17 mouse cellular contexts compared by ENCODE assay signal in genomic region chr5:101702636-101703035, GRCm38 (mm10). TPM values are rescaled to one million over a fixed set of nuclear protein-coding genes. Genes with fewer than 3 reads are reported as not detected.
A peak's percentile ranks its signal among the peaks of the same experiment; 100 is the strongest.
DNase-seq lines count a peak whose midpoint lies in the region; ATAC-seq and TF ChIP-seq lines count a peak whose summit lies in the region.
"Had no signal": no experiment of that assay in that cellular context is flagged by ENCODE, and none has a peak within 500 bp of the region (broad histone marks: within the 10 kb centered on the region; RNA-seq: fewer than 3 reads in every experiment).

No protein-coding gene starts in this region.

- H3K4me2 ChIP-seq in midbrain, embryonic 16.5 days (ENCODE audit: low read length): no peak overlapping the region
- H3K4me2 ChIP-seq: embryonic facial prominence, embryonic 12.5 days; forebrain, embryonic 13.5 days; forebrain, embryonic 15.5 days had no signal

- no peak for TF ChIP-seq CTCF in cerebellum, adult 2 months (IDR thresholded peaks at IDR 0.05; ENCODE audit: borderline replicate concordance, insufficient read depth, low read depth, low read length)
- no peak for TF ChIP-seq CTCF in testis, adult 2 months (IDR thresholded peaks at IDR 0.05; ENCODE audit: control insufficient read depth, insufficient read depth, insufficient replicate concordance, low read depth, low read length)

- peak; percentile 31 to 59 for DNase-seq in cerebellum, postnatal 14 days
- DNase-seq in cerebellum, adult 2 months: no peak
- DNase-seq in testis, postnatal 14 days (ENCODE audit: low spot score): no peak
- DNase-seq: adrenal gland, postnatal 10 days; adrenal gland, postnatal 25 days; cerebellum, adult 11 months; cerebellum, adult 18-20 months; cerebellum, adult 9-11 months had no signal

- no peak overlapping the region for H3K27ac ChIP-seq in cerebellum, adult 2 months (ENCODE audit: insufficient read depth, low read length)
- no peak overlapping the region for H3K27ac ChIP-seq in testis, adult 2 months (ENCODE audit: control insufficient read depth, insufficient read depth, low read depth, low read length)
- H3K27ac ChIP-seq in midbrain, embryonic 16.5 days (ENCODE audit: low read length): no peak overlapping the region
- H3K27ac ChIP-seq: embryonic facial prominence, embryonic 10.5 days; embryonic facial prominence, embryonic 12.5 days; forebrain, embryonic 13.5 days; forebrain, embryonic 15.5 days had no signal

- WGBS in cerebellum, adult 2 months: 52% methylated on average over 11 of the region's 11 CpGs
- 86% methylated on average over 11 of the region's 11 CpGs for WGBS in midbrain, embryonic 16.5 days

- TF ChIP-seq POLR2A in cerebellum, adult 2 months (IDR thresholded peaks at IDR 0.05; ENCODE audit: borderline replicate concordance, insufficient read depth, low read length): no peak
- no peak for TF ChIP-seq POLR2A in testis, adult 2 months (IDR thresholded peaks at IDR 0.05; ENCODE audit: control insufficient read depth, low read depth, low read length)

- ATAC-seq in midbrain, embryonic 16.5 days: no peak
- ATAC-seq: forebrain, embryonic 13.5 days; forebrain, embryonic 15.5 days; forebrain, postnatal 0 days had no signal

- no peaks in the 10 kb centered on the region for H3K27me3 ChIP-seq in cerebellum, adult 2 months (ENCODE audit: control insufficient read depth, insufficient read depth, low read length)
- no peaks in the 10 kb centered on the region for H3K27me3 ChIP-seq in testis, adult 2 months (ENCODE audit: control insufficient read depth, insufficient read depth, low read length)
- no peaks in the 10 kb centered on the region for H3K27me3 ChIP-seq in midbrain, embryonic 16.5 days (ENCODE audit: control insufficient read depth, insufficient read depth, low read depth, low read length)
- H3K27me3 ChIP-seq: forebrain, embryonic 13.5 days; forebrain, embryonic 15.5 days had no signal

- H3K4me1 ChIP-seq in cerebellum, adult 2 months (ENCODE audit: control insufficient read depth, insufficient read depth, low read length): no peaks in the 10 kb centered on the region
- peaks cover 11% of the 10 kb centered on the region for H3K4me1 ChIP-seq in testis, adult 2 months (ENCODE audit: control insufficient read depth, insufficient read depth, low read length)
- H3K4me1 ChIP-seq in midbrain, embryonic 16.5 days (ENCODE audit: control insufficient read depth, insufficient read depth, low read length): no peaks in the 10 kb centered on the region
- H3K4me1 ChIP-seq: embryonic facial prominence, embryonic 12.5 days; forebrain, embryonic 13.5 days; forebrain, embryonic 15.5 days had no signal

- H3K9me3 ChIP-seq in midbrain, embryonic 16.5 days (replicated peaks; ENCODE audit: control insufficient read depth, low read length, poor library complexity, severe bottlenecking): no peaks in the 10 kb centered on the region
- H3K9me3 ChIP-seq: embryonic facial prominence, embryonic 10.5 days; embryonic facial prominence, embryonic 12.5 days; forebrain, embryonic 13.5 days; forebrain, embryonic 15.5 days had no signal

- no peak overlapping the region for H3K4me3 ChIP-seq in cerebellum, adult 2 months (replicated peaks; ENCODE audit: insufficient read depth, low read depth, low read length)
- peak overlapping the region; percentile 80 for H3K4me3 ChIP-seq in testis, adult 2 months (ENCODE audit: control insufficient read depth, low read depth, low read length)
- H3K4me3 ChIP-seq in midbrain, embryonic 16.5 days (ENCODE audit: low read depth, low read length): no peak overlapping the region
- H3K4me3 ChIP-seq: embryonic facial prominence, embryonic 10.5 days; embryonic facial prominence, embryonic 12.5 days; forebrain, embryonic 13.5 days; forebrain, embryonic 15.5 days had no signal

- H3K9ac ChIP-seq in midbrain, embryonic 16.5 days (ENCODE audit: low read depth, low read length): no peak overlapping the region
- H3K9ac ChIP-seq: embryonic facial prominence, embryonic 12.5 days; forebrain, embryonic 13.5 days; forebrain, embryonic 15.5 days; forebrain, postnatal 0 days had no signal

- no peaks in the 10 kb centered on the region for H3K36me3 ChIP-seq in testis, adult 2 months (ENCODE audit: control insufficient read depth, insufficient read depth, low read length)
- no peaks in the 10 kb centered on the region for H3K36me3 ChIP-seq in midbrain, embryonic 16.5 days (ENCODE audit: control insufficient read depth, insufficient read depth, low read length)
- H3K36me3 ChIP-seq: embryonic facial prominence, embryonic 10.5 days; embryonic facial prominence, embryonic 12.5 days; forebrain, embryonic 15.5 days had no signal

RNA-seq across cellular contexts. Expression of gene Nkx6-1, which starts 37.8 kb away (rescaled TPM):
- 1.5 and 2.0 TPM in 2 replicates for polyA plus RNA-seq in cerebellum, adult 2 months (2012; rRNA removed)
- polyA plus RNA-seq in testis, adult 2 months (2012; rRNA removed): 0.38 and 0.59 TPM in 2 replicates
- 0.94 and 1.6 TPM in 2 replicates for polyA plus RNA-seq in midbrain, embryonic 16.5 days (2015; fragmentation: Nextera tagmentation; extraction: Ambion mirVana)
- polyA plus RNA-seq: adrenal gland, adult 2 months; C2C12 had no signal

Comparison
In these comparisons a context has a peak if more than half of its experiments do, and no peak if none do; other contexts are left out.
1. DNase-seq: peak in cerebellum, postnatal 14 days (2 of 2); none in cerebellum, adult 2 months (0 of 2) and testis, postnatal 14 days (single experiment).